Comparison of ENCODE assay signal across 25 mouse cellular contexts in the genomic region with DNA sequence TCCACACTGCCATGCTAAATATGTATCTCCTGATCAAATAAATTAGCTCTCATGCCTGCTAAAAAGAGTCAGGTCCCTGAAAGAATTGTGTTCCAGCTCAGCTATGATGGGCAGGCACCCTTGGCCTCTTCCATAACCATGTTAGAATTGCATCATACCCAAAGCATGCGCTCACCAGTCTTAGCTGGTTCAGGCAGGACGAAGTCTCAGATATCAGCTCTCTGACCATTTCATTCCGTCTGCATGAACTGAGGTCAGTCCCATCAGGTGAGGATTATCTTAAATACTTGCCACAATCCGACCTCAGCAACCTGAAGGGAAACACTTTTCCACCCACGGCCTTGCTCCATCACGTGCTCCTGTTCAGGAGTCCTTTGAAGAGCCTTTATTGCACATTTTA.
DNase-seq lines count a peak whose midpoint lies in the region; ATAC-seq and TF ChIP-seq lines count a peak whose summit lies in the region.
"Had no signal": no experiment of that assay in that cellular context is flagged by ENCODE, and none has a peak within 500 bp of the region (broad histone marks: within the 10 kb centered on the region; RNA-seq: fewer than 3 reads in every experiment).

No protein-coding gene starts in this region.

- no peak overlapping the region for H3K4me2 ChIP-seq in intestine, postnatal 0 days (replicated peaks; ENCODE audit: low read depth)
- H3K4me2 ChIP-seq in intestine, embryonic 16.5 days (ENCODE audit: low read depth, low read length) = no peak overlapping the region
- no peak overlapping the region for H3K4me2 ChIP-seq in limb, embryonic 15.5 days
- H3K4me2 ChIP-seq in hindbrain, embryonic 14.5 days (replicated peaks) = no peak overlapping the region
- H3K4me2 ChIP-seq: forebrain, embryonic 13.5 days; hindbrain, embryonic 13.5 days; midbrain, embryonic 12.5 days had no signal

- no peaks in the 10 kb centered on the region for H3K4me1 ChIP-seq in intestine, postnatal 0 days (replicated peaks; ENCODE audit: control insufficient read depth, insufficient read depth, low read length)
- H3K4me1 ChIP-seq in intestine, embryonic 16.5 days (ENCODE audit: control insufficient read depth, insufficient read depth, low read length) = no peaks in the 10 kb centered on the region
- no peaks in the 10 kb centered on the region for H3K4me1 ChIP-seq in limb, embryonic 15.5 days
- H3K4me1 ChIP-seq in hindbrain, embryonic 10.5 days (replicated peaks) = peaks cover 8% of the 10 kb centered on the region
- no peaks in the 10 kb centered on the region; the same call in 1 of the 2 replicates for H3K4me1 ChIP-seq in hindbrain, embryonic 14.5 days (replicated peaks; ENCODE audit: control insufficient read depth, insufficient read depth, low read length)

- no peak overlapping the region for H3K9ac ChIP-seq in intestine, postnatal 0 days (ENCODE audit: low read depth, low read length)
- no peak overlapping the region for H3K9ac ChIP-seq in intestine, embryonic 16.5 days (ENCODE audit: low read depth, low read length)
- no peak overlapping the region for H3K9ac ChIP-seq in limb, embryonic 15.5 days
- no peak overlapping the region for H3K9ac ChIP-seq in hindbrain, embryonic 14.5 days
- H3K9ac ChIP-seq: forebrain, embryonic 13.5 days; hindbrain, embryonic 13.5 days; midbrain, embryonic 12.5 days had no signal

- TF ChIP-seq CTCF in intestine, postnatal 0 days (IDR thresholded peaks at IDR 0.05; ENCODE audit: low read depth) = no peak

- H3K27me3 ChIP-seq in intestine, postnatal 0 days (replicated peaks; ENCODE audit: control insufficient read depth, insufficient read depth, low read length) = no peaks in the 10 kb centered on the region
- H3K27me3 ChIP-seq in intestine, embryonic 16.5 days (replicated peaks; ENCODE audit: control insufficient read depth, insufficient read depth, low read length) = no peaks in the 10 kb centered on the region
- H3K27me3 ChIP-seq in limb, embryonic 15.5 days = no peaks in the 10 kb centered on the region
- H3K27me3 ChIP-seq in hindbrain, embryonic 10.5 days (ENCODE audit: insufficient read depth, poor library complexity, severe bottlenecking) = no peaks in the 10 kb centered on the region
- H3K27me3 ChIP-seq in hindbrain, embryonic 14.5 days (ENCODE audit: control insufficient read depth, insufficient read depth, low read length) = no peaks in the 10 kb centered on the region
- H3K27me3 ChIP-seq: CH12.LX; forebrain, embryonic 13.5 days; hindbrain, embryonic 13.5 days; midbrain, embryonic 12.5 days had no signal

- peak; percentile 48; the same call in 1 of the 2 replicates for ATAC-seq in intestine, postnatal 0 days
- ATAC-seq in intestine, embryonic 16.5 days = no peak
- peak; percentile 27; the same call in 1 of the 2 replicates for ATAC-seq in limb, embryonic 15.5 days (ENCODE audit: insufficient number of reproducible peaks, low FRiP score, low TSS enrichment, low read depth)
- ATAC-seq in hindbrain, embryonic 14.5 days (ENCODE audit: low FRiP score) = no peak
- ATAC-seq: forebrain, embryonic 13.5 days had no signal

- H3K9me3 ChIP-seq in intestine, postnatal 0 days (ENCODE audit: control insufficient read depth) = no peaks in the 10 kb centered on the region
- H3K9me3 ChIP-seq in intestine, embryonic 16.5 days (ENCODE audit: control insufficient read depth, low read length) = no peaks in the 10 kb centered on the region
- no peaks in the 10 kb centered on the region for H3K9me3 ChIP-seq in limb, embryonic 15.5 days
- H3K9me3 ChIP-seq in hindbrain, embryonic 10.5 days = no peaks in the 10 kb centered on the region
- no peaks in the 10 kb centered on the region for H3K9me3 ChIP-seq in hindbrain, embryonic 14.5 days (ENCODE audit: control insufficient read depth, low read length)
- H3K9me3 ChIP-seq: forebrain, embryonic 13.5 days; G1E; hindbrain, embryonic 13.5 days; midbrain, embryonic 12.5 days had no signal

- peak; percentile 63 for DNase-seq in gastrocnemius, adult 18-20 months (ENCODE audit: low spot score)
- DNase-seq in gastrocnemius, postnatal 36 days = no peak
- DNase-seq in 3T3-L1 (ENCODE audit: low read depth, low spot score) = peak; percentile 19
- no peak for DNase-seq in hindbrain, embryonic 10.5 days (ENCODE audit: low spot score)
- DNase-seq in hindbrain, embryonic 14.5 days (ENCODE audit: low spot score) = no peak
- DNase-seq: adrenal gland, adult 8-10 months; cerebellum, adult 18-20 months; cerebellum, postnatal 25 days; gastrocnemius, postnatal 10 days; heart, postnatal 14 days; kidney, adult 9 months; kidney, postnatal 14 days; lung, adult 18-20 months; lung, postnatal 10 days; thymus, adult 2 months; thymus, postnatal 4 days had no signal

- no peak overlapping the region for H3K27ac ChIP-seq in intestine, postnatal 0 days (ENCODE audit: low read depth, low read length)
- no peak overlapping the region for H3K27ac ChIP-seq in intestine, embryonic 16.5 days (ENCODE audit: low read length)
- H3K27ac ChIP-seq in limb, embryonic 15.5 days = no peak overlapping the region
- H3K27ac ChIP-seq in hindbrain, embryonic 10.5 days = no peak overlapping the region
- no peak overlapping the region for H3K27ac ChIP-seq in hindbrain, embryonic 14.5 days
- H3K27ac ChIP-seq: forebrain, embryonic 13.5 days; hindbrain, embryonic 13.5 days; midbrain, embryonic 12.5 days; stomach, postnatal 0 days had no signal

- intact Hi-C loops in gastrocnemius, postnatal 36 days (cut with DNase I) = loop anchor here (5.0 kb wide), 2 partner anchors 115 to 150 kb away; no protein-coding TSS in a partner anchor

- no peak overlapping the region for H3K4me3 ChIP-seq in intestine, postnatal 0 days (ENCODE audit: low read depth, low read length)
- no peak overlapping the region for H3K4me3 ChIP-seq in intestine, embryonic 16.5 days (ENCODE audit: low read length)
- no peak overlapping the region for H3K4me3 ChIP-seq in limb, embryonic 15.5 days
- H3K4me3 ChIP-seq in hindbrain, embryonic 10.5 days = no peak overlapping the region
- no peak overlapping the region for H3K4me3 ChIP-seq in hindbrain, embryonic 14.5 days (replicated peaks; ENCODE audit: low read length)
- H3K4me3 ChIP-seq: forebrain, embryonic 13.5 days; hindbrain, embryonic 13.5 days; midbrain, embryonic 12.5 days had no signal

- H3K36me3 ChIP-seq in intestine, postnatal 0 days (ENCODE audit: control insufficient read depth, insufficient read depth) = no peaks in the 10 kb centered on the region
- no peaks in the 10 kb centered on the region for H3K36me3 ChIP-seq in intestine, embryonic 16.5 days (ENCODE audit: control insufficient read depth, insufficient read depth, low read length)
- H3K36me3 ChIP-seq in limb, embryonic 15.5 days = no peaks in the 10 kb centered on the region
- H3K36me3 ChIP-seq in hindbrain, embryonic 10.5 days = no peaks in the 10 kb centered on the region
- no peaks in the 10 kb centered on the region for H3K36me3 ChIP-seq in hindbrain, embryonic 14.5 days (replicated peaks; ENCODE audit: control insufficient read depth, insufficient read depth)
- H3K36me3 ChIP-seq: G1E; hindbrain, embryonic 13.5 days; midbrain, embryonic 12.5 days had no signal

- 56% methylated on average over 6 of the region's 6 CpGs for WGBS in intestine, postnatal 0 days
- WGBS in intestine, embryonic 16.5 days = 76% methylated on average over 6 of the region's 6 CpGs
- 57% methylated on average over 6 of the region's 6 CpGs for WGBS in limb, embryonic 15.5 days
- 86% methylated on average over 6 of the region's 6 CpGs for WGBS in hindbrain, embryonic 10.5 days
- 88% methylated on average over 6 of the region's 6 CpGs for WGBS in hindbrain, embryonic 14.5 days

Comparison
In these comparisons a context has a peak if more than half of its experiments do, and no peak if none do; other contexts are left out.
1. DNase-seq: peak in gastrocnemius, adult 18-20 months (single experiment) and 3T3-L1 (single experiment); none in gastrocnemius, postnatal 36 days (0 of 2), hindbrain, embryonic 10.5 days (single experiment) and hindbrain, embryonic 14.5 days (single experiment).
2. ATAC-seq: peak in intestine, postnatal 0 days (single experiment) and limb, embryonic 15.5 days (single experiment); none in intestine, embryonic 16.5 days (single experiment) and hindbrain, embryonic 14.5 days (single experiment).